Mouse (Mus musculus) frontal cortex, adult 2 months (tissue): Measurements from ENCODE around the gene Cyp4f39. TPM values are rescaled to one million over a fixed set of nuclear protein-coding genes. Genes with fewer than 3 reads are reported as not detected.

Source experiments
- DNase-seq, 2 experiments: peaks; one replicate each; pipeline ENCODE4 v3.0.0; 2022; ENCODE audit warnings: low spot score in 1 of 2; ENCODE audit errors: extremely low spot score in 1 of 2
- polyA plus RNA-seq: library from polyadenylated mRNA; depleted of rRNA; stranded (reverse); fragments of >200 nt; gene quantifications from 2 replicates; pipeline ENCODE4 v1.2.3, GENCODE M21; 2012; rRNA removed

The Cyp4f39 gene
- not detected in 2 replicates for polyA plus RNA-seq

- DNase-seq, result no peak
These were observed at the start of gene Cyp4f39 for GRCm38 (mm10) chr17:32452482-32452881. Gene Cyp4f39 (plus strand): TSS chr17:32452723.

- no peak for DNase-seq
These were observed 49.8 kb upstream of the Cyp4f39 start for GRCm38 (mm10) chr17:32402779-32403157.

- no peak for DNase-seq
These were observed 49.1 kb upstream of the Cyp4f39 start, which contains the start of gene Rasal3 for GRCm38 (mm10) chr17:32403417-32403816. Gene Rasal3 (minus strand): TSS chr17:32403583.

- DNase-seq, result no peak
These were observed 40.6 kb upstream of the Cyp4f39 start for GRCm38 (mm10) chr17:32411898-32412297.

GRCm38 (mm10) chr17:32415417-32416020, 37.0 kb upstream of the Cyp4f39 start:
- DNase-seq, result no peak

- DNase-seq, result no peak
These were observed 35.8 kb upstream of the Cyp4f39 start for GRCm38 (mm10) chr17:32416771-32417170.

GRCm38 (mm10) chr17:32419989-32420388, 32.5 kb upstream of the Cyp4f39 start:
- no peak for DNase-seq

GRCm38 (mm10) chr17:32420781-32421180, 31.7 kb upstream of the Cyp4f39 start:
- DNase-seq, result no peak

- no peak for DNase-seq
These were observed 28.5 kb upstream of the Cyp4f39 start, which contains the start of gene Pglyrp2 for GRCm38 (mm10) chr17:32424034-32424433. Gene Pglyrp2 (minus strand): TSS chr17:32424167.

- DNase-seq, result no peak
These were observed 25.9 kb upstream of the Cyp4f39 start for GRCm38 (mm10) chr17:32426610-32427009.

- peak in 1 of 2 experiments; percentile 7 for DNase-seq
These were observed 20.6 kb upstream of the Cyp4f39 start for GRCm38 (mm10) chr17:32431972-32432371.

- no peak for DNase-seq
These were observed 18.2 kb upstream of the Cyp4f39 start for GRCm38 (mm10) chr17:32434324-32434723.

- DNase-seq, result no peak
These were observed 17.4 kb upstream of the Cyp4f39 start for GRCm38 (mm10) chr17:32435151-32435550.

GRCm38 (mm10) chr17:32437106-32437505, 15.4 kb upstream of the Cyp4f39 start:
- no peak for DNase-seq

GRCm38 (mm10) chr17:32443245-32443644, 9.3 kb upstream of the Cyp4f39 start:
- DNase-seq, result no peak

- DNase-seq, result no peak
These were observed 7.5 kb upstream of the Cyp4f39 start for GRCm38 (mm10) chr17:32445016-32445415.

GRCm38 (mm10) chr17:32447195-32447594, 5.3 kb upstream of the Cyp4f39 start:
- no peak for DNase-seq

- DNase-seq, result no peak
These were observed 3.5 kb upstream of the Cyp4f39 start for GRCm38 (mm10) chr17:32449042-32449441.

- no peak for DNase-seq
These were observed 1.5 kb upstream of the Cyp4f39 start for GRCm38 (mm10) chr17:32450844-32451537.

GRCm38 (mm10) chr17:32454188-32454587, 1.7 kb downstream of the Cyp4f39 start:
- DNase-seq, result no peak

GRCm38 (mm10) chr17:32454997-32455396, 2.5 kb downstream of the Cyp4f39 start:
- no peak for DNase-seq

- no peak for DNase-seq
These were observed 16.0 kb downstream of the Cyp4f39 start for GRCm38 (mm10) chr17:32468494-32468893.
